In the genomic region with DNA sequence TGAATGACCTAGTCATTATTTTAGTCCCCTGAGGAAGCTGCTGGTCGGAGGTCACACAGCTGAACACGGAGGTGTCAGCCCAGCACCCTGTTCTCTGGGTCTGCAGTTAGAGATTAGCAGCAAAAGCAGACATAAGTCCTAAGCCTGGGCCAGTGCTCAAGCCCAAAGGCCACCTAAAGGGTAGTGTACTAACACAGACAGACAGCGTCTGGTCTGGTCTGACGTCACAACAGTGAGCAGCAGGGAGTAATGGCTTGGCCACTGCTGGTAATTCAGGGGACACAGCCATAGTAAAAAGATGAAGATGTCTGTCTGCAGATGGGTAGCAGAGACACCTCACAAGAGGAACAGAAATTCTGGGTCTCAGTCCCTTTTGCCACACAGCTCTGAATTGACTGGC, we compare ENCODE assay signal across 30 mouse cellular contexts. TPM values are rescaled to one million over a fixed set of nuclear protein-coding genes. Genes with fewer than 3 reads are reported as not detected.
"Had no signal": no experiment of that assay in that cellular context is flagged by ENCODE, and none has a peak within 500 bp of the region (broad histone marks: within the 10 kb centered on the region; RNA-seq: fewer than 3 reads in every experiment).

No protein-coding gene starts in this region.

- H3K27ac ChIP-seq: heart, adult 2 months; heart, embryonic 13.5 days; heart, embryonic 15.5 days; hindbrain, embryonic 13.5 days; hindbrain, embryonic 15.5 days; hindbrain, postnatal 0 days; kidney, embryonic 15.5 days; kidney, postnatal 0 days; left cerebral cortex, adult 2 months; limb, embryonic 10.5 days; limb, embryonic 12.5 days had no signal

- H3K4me1 ChIP-seq: heart, embryonic 13.5 days; hindbrain, embryonic 13.5 days; hindbrain, embryonic 15.5 days; kidney, embryonic 15.5 days; limb, embryonic 12.5 days had no signal

- H3K4me3 ChIP-seq: heart, adult 2 months; heart, embryonic 13.5 days; heart, embryonic 15.5 days; hindbrain, embryonic 13.5 days; hindbrain, embryonic 15.5 days; kidney, embryonic 15.5 days; left cerebral cortex, adult 2 months; limb, embryonic 10.5 days; limb, embryonic 12.5 days had no signal

- H3K9me3 ChIP-seq: heart, embryonic 13.5 days; heart, embryonic 15.5 days; hindbrain, embryonic 13.5 days; hindbrain, embryonic 15.5 days; kidney, embryonic 15.5 days; limb, embryonic 10.5 days; limb, embryonic 12.5 days had no signal

- H3K9ac ChIP-seq: heart, embryonic 13.5 days; heart, embryonic 15.5 days; hindbrain, embryonic 13.5 days; hindbrain, embryonic 15.5 days; kidney, embryonic 15.5 days; limb, embryonic 12.5 days had no signal

- H3K4me2 ChIP-seq: heart, embryonic 11.5 days; heart, embryonic 13.5 days; heart, embryonic 15.5 days; hindbrain, embryonic 13.5 days; hindbrain, embryonic 15.5 days; kidney, embryonic 15.5 days; limb, embryonic 12.5 days; liver, embryonic 11.5 days had no signal

- DNase-seq: gastrocnemius, postnatal 14 days; gastrocnemius, postnatal 36 days; heart, adult 2 months; heart, postnatal 14 days; heart, postnatal 36 days; kidney, adult 11 months; kidney, postnatal 14 days; layer of hippocampus, adult 9-11 months; liver had no signal

- H3K27me3 ChIP-seq: hindbrain, embryonic 13.5 days; hindbrain, embryonic 15.5 days had no signal

- ATAC-seq: hindbrain, postnatal 0 days; intestine, embryonic 16.5 days had no signal

- H3K36me3 ChIP-seq: heart, embryonic 13.5 days; heart, embryonic 15.5 days; hindbrain, embryonic 13.5 days; hindbrain, embryonic 15.5 days; kidney, embryonic 15.5 days; limb, embryonic 10.5 days; limb, embryonic 12.5 days had no signal

RNA-seq across cellular contexts. Expression of a gene that starts 50.7 kb away (rescaled TPM):
- total RNA-seq: gastrocnemius, adult 18-20 months; gastrocnemius, adult 8-10 months; gastrocnemius, postnatal 14 days; gastrocnemius, postnatal 36 days; heart, adult 2 months; heart, postnatal 36 days; hematopoietic stem cell, adult 5-6 weeks; layer of hippocampus, adult 18-20 months; layer of hippocampus, adult 8-10 months; layer of hippocampus, postnatal 25 days; left cerebral cortex, adult 2 months had no signal
- polyA plus RNA-seq: heart, postnatal 0 days; hindbrain, embryonic 11.5 days; hindbrain, embryonic 13.5 days; hindbrain, postnatal 0 days; limb, embryonic 12.5 days; liver, embryonic 11.5 days had no signal
